Mouse (Mus musculus): ENCODE data around the gene Emp3.

- no peak for TF ChIP-seq CTCF (conservative IDR thresholded peaks at IDR 0.05; ENCODE audit: insufficient read depth, insufficient read length, low read depth, low read length)
- TF ChIP-seq POLR2A (IDR thresholded peaks at IDR 0.05; ENCODE audit: low read depth, low read length), result no peak
Observed at GRCm38 (mm10) chr7:45922928-45923761, 1.9 kb upstream of the Emp3 start.

All from kidney, adult 2 months (tissue).